Mouse (Mus musculus) hindbrain, embryonic 14.5 days (tissue): Measurements from ENCODE around the gene Rgs13. TPM values are rescaled to one million over a fixed set of nuclear protein-coding genes. Genes with fewer than 3 reads are reported as not detected.

ENCODE experiments used
- ATAC-seq: fragments of 200-750 bp; cut with Nextera tagmentation; 2 replicates; pipeline ENCODE4 v1.8.0; 2017; ENCODE audit warnings: moderate number of reproducible peaks, mild to moderate bottlenecking, moderate TSS enrichment, moderate library complexity; ENCODE audit not compliant: low FRiP score
- DNase-seq: peaks from one replicate; pipeline ENCODE4 v3.0.0-alpha.2; 2015; ENCODE audit warnings: low spot score
- H3K27ac ChIP-seq: fragments of 300-500 bp; sonication (generic); 2 replicates; pipeline ENCODE4 v1.5.1; 2014; ENCODE audit warnings: mild to moderate bottlenecking, moderate library complexity
- H3K27me3 ChIP-seq: fragments of 300-500 bp; sonication (generic); 2 replicates; pipeline ENCODE4 v1.6.1; 2014; ENCODE audit warnings: mild to moderate bottlenecking, low read length, mixed read lengths; ENCODE audit not compliant: control insufficient read depth, insufficient read depth
- H3K36me3 ChIP-seq: fragments of 300-500 bp; sonication (generic); replicated peaks from 2 replicates; pipeline ENCODE4 v1.6.1; 2014; ENCODE audit not compliant: control insufficient read depth, insufficient read depth
- H3K4me1 ChIP-seq: fragments of 300-500 bp; sonication (generic); replicated peaks from 2 replicates; pipeline ENCODE4 v1.6.1; 2014; ENCODE audit warnings: antibody characterized with exemption, low read length, mixed read lengths; ENCODE audit not compliant: control insufficient read depth, insufficient read depth
- H3K4me2 ChIP-seq: fragments of 300-500 bp; sonication (generic); replicated peaks from 2 replicates; pipeline ENCODE4 v1.6.1; 2014; ENCODE audit warnings: mild to moderate bottlenecking, moderate library complexity
- H3K4me3 ChIP-seq: fragments of 300-500 bp; sonication (generic); replicated peaks from 2 replicates; pipeline ENCODE4 v1.5.1; 2014; ENCODE audit warnings: mild to moderate bottlenecking, low read length
- H3K9ac ChIP-seq: fragments of 300-500 bp; sonication (generic); 2 replicates; pipeline ENCODE4 v1.6.1; 2014
- H3K9me3 ChIP-seq: fragments of 300-500 bp; sonication (generic); 2 replicates; pipeline ENCODE4 v1.6.1; 2016; ENCODE audit warnings: low read length; ENCODE audit not compliant: control insufficient read depth
- WGBS: fragments of 180-500 bp; shearing (Covaris S2); extraction: QIAGEN DNeasy Blood & Tissue Kit; methylation state at CpG from one replicate; pipeline ENCODE4 v1.1.7; 2014; 5-methylcytosine and 5-hydroxymethylcytosine counted together
- polyA plus RNA-seq: library from polyadenylated mRNA; unstranded; fragments of >200 nt; fragmentation: Nextera tagmentation; extraction: Ambion mirVana; gene quantifications from 2 replicates; pipeline ENCODE4 v1.2.1, GENCODE M21; 2014

The Rgs13 gene
- polyA plus RNA-seq, 1 experiment from 2014 or later, result 0.37 TPM

DNA sequence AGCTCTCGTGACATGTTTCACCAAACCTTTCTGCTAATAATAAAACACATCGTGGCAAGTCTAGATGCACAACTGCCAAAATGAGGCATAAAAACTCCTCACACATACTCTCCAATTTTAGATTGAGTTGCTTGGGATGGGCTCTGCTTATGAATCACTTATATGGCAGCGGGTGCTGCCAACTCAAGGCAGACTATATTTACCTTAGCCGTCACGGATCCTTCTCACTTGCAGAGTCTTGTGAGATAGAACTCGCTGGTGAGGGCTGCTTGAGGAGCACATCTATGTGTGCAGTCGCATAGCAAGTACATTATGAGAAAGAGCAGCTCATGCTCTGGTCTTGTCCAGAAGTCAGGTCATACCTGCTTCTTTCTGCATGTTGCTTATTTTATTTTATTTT is 49.2 kb downstream of the Rgs13 start:
- DNase-seq (no peak), ATAC-seq (no peak)
- no peaks in the 10 kb centered on the region for H3K4me1 ChIP-seq
- no peak overlapping the region for H3K9ac ChIP-seq
- no peak overlapping the region for H3K4me3 ChIP-seq
- no peak overlapping the region for H3K27ac ChIP-seq
- no peaks in the 10 kb centered on the region for H3K9me3 ChIP-seq
- H3K4me2 ChIP-seq, result no peak overlapping the region
- no peaks in the 10 kb centered on the region for H3K27me3 ChIP-seq
- 88% methylated on average over 7 of the region's 7 CpGs for WGBS
- no peaks in the 10 kb centered on the region for H3K36me3 ChIP-seq

DNA sequence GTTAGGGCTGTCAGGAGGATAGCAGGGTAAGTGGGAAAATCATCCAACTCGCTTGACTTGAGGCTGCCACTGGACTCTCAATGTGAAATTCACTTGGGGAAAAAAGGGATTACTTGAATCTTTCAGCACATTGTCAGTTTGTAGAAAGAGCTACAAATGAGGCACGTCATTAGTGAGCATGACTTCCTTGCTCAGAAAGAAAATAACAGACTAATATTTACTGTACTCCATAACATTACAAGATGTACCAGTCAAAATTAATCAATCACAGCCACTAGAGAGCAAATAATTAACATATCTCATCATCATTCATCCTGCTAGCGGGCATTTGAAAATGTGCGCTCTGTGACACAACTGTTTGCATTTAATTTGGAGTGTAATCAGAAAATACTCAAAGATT is 57.1 kb downstream of the Rgs13 start:
- Histone ChIP-seq H3K27ac (no peak overlapping the region), H3K9me3 (no peaks in the 10 kb centered on the region), H3K9ac (no peak overlapping the region), H3K4me2 (no peak overlapping the region), H3K27me3 (no peaks in the 10 kb centered on the region), H3K4me3 (no peak overlapping the region), H3K36me3 (no peaks in the 10 kb centered on the region), H3K4me1 (no peaks in the 10 kb centered on the region)
- 62% methylated on average over 4 of the region's 4 CpGs for WGBS
- ATAC-seq (no peak), DNase-seq (no peak)

DNA sequence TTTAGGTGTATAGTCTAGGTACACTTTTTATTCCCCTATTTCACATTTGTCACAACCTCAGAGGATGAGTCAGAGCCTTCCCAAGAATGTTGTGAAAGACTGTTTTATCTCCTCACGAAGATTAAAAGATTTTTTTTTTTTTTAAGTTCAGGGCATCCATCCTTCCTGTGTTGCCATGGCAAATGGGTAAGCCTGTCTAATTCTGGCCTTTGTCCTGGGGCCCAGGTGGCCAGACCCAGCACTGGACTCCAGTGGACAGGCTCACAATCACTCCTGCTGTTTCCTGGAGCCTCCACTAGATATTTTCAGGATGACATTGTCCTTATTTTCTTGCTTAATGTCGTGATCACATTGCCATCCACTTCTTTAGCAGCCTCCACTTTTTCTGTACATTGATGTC is 57.7 kb downstream of the Rgs13 start:
- Histone ChIP-seq H3K4me3 (no peak overlapping the region), H3K9me3 (no peaks in the 10 kb centered on the region), H3K4me1 (no peaks in the 10 kb centered on the region), H3K27ac (no peak overlapping the region), H3K9ac (no peak overlapping the region), H3K4me2 (no peak overlapping the region), H3K27me3 (no peaks in the 10 kb centered on the region), H3K36me3 (no peaks in the 10 kb centered on the region)
- no peak for ATAC-seq
- DNase-seq, result no peak
- WGBS, result 44% methylated on average over 2 of the region's 2 CpGs

DNA sequence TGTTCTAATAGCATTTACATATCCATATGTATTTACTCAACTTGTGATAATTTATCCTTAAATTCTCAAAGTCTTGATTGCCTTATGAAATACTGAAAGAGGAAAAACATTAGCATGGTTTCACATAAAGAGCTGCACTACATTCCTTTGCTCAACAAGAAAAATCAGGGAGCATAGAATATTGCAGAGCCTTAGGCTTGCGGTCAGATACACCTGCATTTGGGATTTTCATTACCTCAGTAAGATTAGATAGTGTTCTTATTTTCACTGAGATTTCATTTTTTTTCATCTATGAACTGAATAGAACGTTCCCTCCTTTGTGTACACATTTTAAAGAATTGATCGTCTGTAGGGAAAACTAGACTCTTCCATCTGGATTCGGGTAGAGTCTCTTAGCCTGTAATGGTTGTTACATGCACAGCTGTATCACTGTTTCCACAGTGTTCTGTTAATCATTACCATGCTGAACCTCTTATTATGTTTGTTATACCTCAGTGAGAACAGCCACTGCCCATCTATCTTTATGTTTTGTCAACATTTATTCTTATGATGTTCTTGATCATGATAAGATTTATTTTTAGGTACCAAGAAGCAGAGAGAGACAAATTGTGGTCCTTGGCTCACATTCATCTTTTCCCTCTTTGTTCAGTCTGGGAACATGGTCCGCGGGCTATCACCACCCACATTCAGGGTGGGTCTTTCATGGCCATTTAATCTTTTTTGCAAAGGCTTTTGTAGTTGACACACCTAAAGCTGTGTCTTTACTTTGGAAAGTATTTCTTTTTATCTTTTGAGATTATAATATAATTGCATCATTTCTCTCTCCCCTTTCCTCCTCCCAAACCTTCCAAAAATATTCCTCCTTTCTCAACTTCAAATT is 61.1 kb downstream of the Rgs13 start:
- Histone ChIP-seq H3K4me3 (no peak overlapping the region), H3K9me3 (no peaks in the 10 kb centered on the region), H3K9ac (no peak overlapping the region), H3K27ac (no peak overlapping the region), H3K27me3 (no peaks in the 10 kb centered on the region), H3K4me1 (no peaks in the 10 kb centered on the region), H3K4me2 (no peak overlapping the region), H3K36me3 (no peaks in the 10 kb centered on the region)
- 82% methylated on average over 6 of the region's 6 CpGs for WGBS
- ATAC-seq (no peak), DNase-seq (no peak)

DNA sequence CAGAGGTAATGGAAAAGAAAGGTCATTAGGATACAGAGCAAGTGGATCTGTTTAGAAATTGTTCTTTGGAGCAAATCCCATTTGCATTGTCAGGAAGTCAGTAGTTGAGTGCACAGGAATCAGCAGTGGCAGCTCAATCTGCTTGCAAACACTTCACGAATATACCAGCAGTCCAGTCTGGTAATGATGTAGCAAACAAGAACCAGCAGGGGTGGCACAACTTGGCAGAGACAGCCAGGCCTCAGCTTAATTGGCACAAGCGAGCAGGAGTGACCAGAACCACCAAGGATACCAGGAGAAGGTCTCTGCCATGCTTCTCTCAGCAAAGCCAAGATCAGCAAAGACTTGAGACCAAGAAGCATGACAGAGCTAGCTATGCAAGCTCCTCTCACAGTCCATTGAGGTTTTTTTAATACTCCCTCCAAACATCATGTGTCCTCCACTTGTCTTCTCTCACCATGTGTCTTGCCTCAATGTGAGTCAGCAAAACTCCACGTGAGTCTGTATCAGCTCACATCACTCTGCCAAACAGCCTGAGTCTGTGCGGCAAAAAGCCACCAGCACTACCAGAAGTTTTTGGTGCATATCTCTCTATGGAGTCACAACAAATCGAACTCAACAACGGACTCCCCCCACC is 63.6 kb downstream of the Rgs13 start:
- no peak for ATAC-seq
- DNase-seq, result no peak
- Histone ChIP-seq H3K27ac (no peak overlapping the region), H3K4me2 (no peak overlapping the region), H3K4me1 (no peaks in the 10 kb centered on the region), H3K9me3 (no peaks in the 10 kb centered on the region), H3K9ac (no peak overlapping the region), H3K27me3 (no peaks in the 10 kb centered on the region), H3K36me3 (no peaks in the 10 kb centered on the region), H3K4me3 (no peak overlapping the region)
- WGBS, result 83% methylated on average over 6 of the region's 6 CpGs

DNA sequence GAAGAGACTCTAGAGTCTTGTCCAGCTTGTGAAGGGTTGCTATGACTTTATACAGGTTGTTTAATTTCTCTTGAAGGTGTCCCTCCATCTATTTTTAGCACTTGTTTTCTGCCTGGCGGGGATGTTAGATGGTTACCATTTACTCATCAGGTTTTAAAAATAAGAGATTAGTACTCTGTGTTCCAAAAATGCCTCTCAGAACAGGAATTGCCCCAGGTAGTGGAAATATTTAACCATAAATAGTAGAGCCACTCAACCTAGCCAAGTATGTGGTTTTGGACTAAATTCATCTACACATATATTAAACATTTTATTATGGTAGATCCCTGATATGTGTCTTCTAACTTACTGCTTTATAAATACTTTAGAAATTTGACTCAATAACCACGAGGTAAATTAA is 64.2 kb downstream of the Rgs13 start:
- DNase-seq (no peak), ATAC-seq (no peak)
- no peak overlapping the region for H3K9ac ChIP-seq
- H3K36me3 ChIP-seq, result no peaks in the 10 kb centered on the region
- H3K27ac ChIP-seq, result no peak overlapping the region
- H3K4me1 ChIP-seq, result no peaks in the 10 kb centered on the region
- H3K27me3 ChIP-seq, result no peaks in the 10 kb centered on the region
- no peaks in the 10 kb centered on the region for H3K9me3 ChIP-seq
- WGBS, result 78% methylated on average over 2 of the region's 2 CpGs
- H3K4me2 ChIP-seq, result no peak overlapping the region
- no peak overlapping the region for H3K4me3 ChIP-seq

DNA sequence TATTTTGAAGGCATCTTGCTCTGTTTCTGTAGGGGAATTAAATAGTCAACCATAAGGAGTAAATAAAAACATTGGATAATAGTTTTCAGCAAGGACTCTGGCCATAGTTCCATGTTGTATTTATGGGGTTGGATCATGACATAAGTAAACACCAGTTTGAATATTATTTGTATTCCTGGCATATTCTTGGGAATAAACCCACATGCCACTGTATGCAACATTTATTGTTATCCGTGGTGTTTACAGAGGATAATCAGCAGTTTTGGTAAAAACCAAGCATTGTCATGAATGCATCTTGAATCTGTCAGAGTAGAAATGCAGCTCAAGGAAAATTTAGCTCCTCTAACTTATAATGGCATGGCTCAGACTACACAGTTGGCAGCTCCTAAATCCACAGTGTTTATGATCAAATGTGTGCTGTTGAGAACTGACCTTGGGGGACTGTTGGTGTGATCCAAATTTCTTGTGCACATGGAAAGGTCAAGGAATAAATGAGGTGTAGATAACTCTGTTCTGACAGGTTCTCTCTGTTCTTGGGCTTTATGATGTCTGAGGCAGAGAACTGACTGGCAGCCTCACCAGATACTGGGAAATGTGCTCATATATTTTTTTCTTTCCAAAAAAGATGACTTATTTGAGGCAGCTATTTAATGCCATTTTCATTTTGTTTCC is 78.4 kb downstream of the Rgs13 start:
- no peak for DNase-seq
- H3K4me3 ChIP-seq, result no peak overlapping the region
- H3K4me1 ChIP-seq, result no peaks in the 10 kb centered on the region
- H3K27ac ChIP-seq, result no peak overlapping the region
- no peak overlapping the region for H3K4me2 ChIP-seq
- H3K9me3 ChIP-seq, result no peaks in the 10 kb centered on the region
- 85% methylated on average over 1 of the region's 1 CpGs for WGBS
- H3K36me3 ChIP-seq, result no peaks in the 10 kb centered on the region
- no peak for ATAC-seq
- no peaks in the 10 kb centered on the region for H3K27me3 ChIP-seq
- no peak overlapping the region for H3K9ac ChIP-seq

DNA sequence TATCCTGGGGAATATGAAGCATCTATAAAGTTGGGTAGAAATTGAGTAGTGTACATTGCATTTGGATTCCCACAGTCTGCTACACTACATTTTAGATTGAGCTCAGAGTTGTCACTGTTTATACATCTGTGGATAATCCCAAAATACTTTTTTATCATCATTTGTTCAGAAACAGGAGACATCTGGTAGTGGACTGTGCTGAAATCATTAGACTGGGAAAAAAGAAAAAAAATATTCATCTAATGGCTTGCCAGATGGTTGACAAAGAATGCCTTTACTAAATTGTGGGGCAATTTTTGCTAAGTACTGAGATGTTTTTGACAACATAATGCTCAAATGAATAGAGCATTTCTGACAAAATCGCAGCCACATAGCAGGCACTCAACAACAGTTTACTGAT is 86.8 kb downstream of the Rgs13 start:
- Histone ChIP-seq H3K36me3 (no peaks in the 10 kb centered on the region), H3K4me1 (no peaks in the 10 kb centered on the region), H3K27me3 (no peaks in the 10 kb centered on the region), H3K4me3 (no peak overlapping the region), H3K9me3 (no peaks in the 10 kb centered on the region), H3K4me2 (no peak overlapping the region), H3K9ac (no peak overlapping the region), H3K27ac (no peak overlapping the region)
- DNase-seq (no peak), ATAC-seq (no peak)
- 91% methylated on average over 1 of the region's 1 CpGs for WGBS
